Mouse (Mus musculus) cerebellum, adult 2 months (tissue): Measurements from ENCODE around the gene Inpp5a.
A peak's percentile ranks its signal among the peaks of the same experiment; 100 is the strongest.

Experiments
- CTCF ChIP-seq: fragments of 200-500 bp; IDR thresholded peaks from 2 replicates; pipeline ENCODE4 v1.5.1; 2011; ENCODE audit warnings: low read depth, mild to moderate bottlenecking, control low read depth, low read length, moderate library complexity, borderline replicate concordance; ENCODE audit not compliant: insufficient read depth
- POLR2A ChIP-seq: fragments of 200-500 bp; IDR thresholded peaks from 2 replicates; pipeline ENCODE4 v1.6.1; 2011; ENCODE audit warnings: low read length, control low read depth, borderline replicate concordance; ENCODE audit not compliant: insufficient read depth

DNA sequence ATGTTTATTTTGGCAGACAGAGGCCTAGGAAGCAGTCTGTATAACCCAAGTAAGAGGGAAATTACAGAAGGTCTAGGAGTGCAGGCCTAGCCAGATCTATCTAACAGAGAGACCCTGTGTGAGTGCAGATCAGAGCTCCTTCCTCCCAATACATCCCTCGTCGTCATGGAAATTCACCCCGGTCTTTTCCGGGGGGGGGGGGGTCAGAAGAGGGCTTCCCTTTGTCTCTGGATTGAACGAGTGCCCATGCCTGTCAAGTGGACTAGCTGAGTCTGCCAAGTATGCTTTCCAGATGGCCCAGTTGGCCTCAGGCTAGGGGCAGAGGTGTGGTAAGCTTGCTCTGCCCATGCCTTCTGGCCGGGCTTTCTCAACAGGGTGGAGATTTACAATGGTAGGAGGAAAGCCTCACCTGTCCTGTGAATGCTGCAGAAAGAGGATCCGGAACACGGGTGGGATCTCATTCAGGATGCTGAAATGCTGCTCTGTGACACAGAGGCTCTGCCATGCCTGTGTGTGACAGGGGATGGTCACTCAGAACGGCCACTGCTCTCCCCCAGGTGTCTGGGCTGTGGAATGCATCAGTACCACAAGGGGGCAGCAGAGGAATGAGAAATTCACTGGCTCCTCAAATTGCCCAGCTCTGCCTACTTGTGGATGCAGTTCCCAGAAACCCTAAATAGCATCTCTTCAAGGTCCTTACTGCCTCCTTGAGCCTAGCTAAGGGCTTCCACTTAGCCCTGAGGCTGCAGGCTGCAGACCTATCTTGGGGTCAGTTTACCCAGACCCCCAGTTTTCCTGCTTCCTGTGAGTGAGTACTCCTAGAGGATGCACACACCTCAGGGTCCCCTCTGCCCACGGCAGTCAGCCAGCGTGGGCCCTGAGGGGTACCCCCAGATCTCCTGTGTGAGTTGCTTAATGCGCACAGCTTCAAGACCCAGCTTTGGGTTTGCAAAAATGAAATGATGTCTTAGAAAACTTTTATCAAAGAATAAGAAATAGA is 227.2 kb downstream of the Inpp5a start:
- TF ChIP-seq POLR2A, result no peak
- peak; percentile 88 for TF ChIP-seq CTCF
